Mouse (Mus musculus) midbrain, embryonic 12.5 days (tissue): ENCODE results near the gene Kat14. TPM values are rescaled to one million over a fixed set of nuclear protein-coding genes. Genes with fewer than 3 reads are reported as not detected.
A peak's percentile ranks its signal among the peaks of the same experiment; 100 is the strongest.

Source experiments
- ATAC-seq: fragments of 200-750 bp; cut with Nextera tagmentation; 2 replicates; pipeline ENCODE4 v1.8.0; 2017; ENCODE audit warnings: low read depth, moderate TSS enrichment, moderate library complexity; ENCODE audit not compliant: low FRiP score
- H3K27ac ChIP-seq: fragments of 300-500 bp; sonication (generic); replicated peaks from 2 replicates; pipeline ENCODE4 v1.5.1; 2016; ENCODE audit warnings: mild to moderate bottlenecking
- H3K27me3 ChIP-seq: fragments of 300-500 bp; sonication (generic); 2 replicates; pipeline ENCODE4 v1.6.1; 2016; ENCODE audit warnings: mild to moderate bottlenecking
- H3K36me3 ChIP-seq: fragments of 300-500 bp; sonication (generic); 2 replicates; pipeline ENCODE4 v1.6.1; 2016
- H3K4me1 ChIP-seq: fragments of 300-500 bp; sonication (generic); 2 replicates; pipeline ENCODE4 v1.6.1; 2016
- H3K4me2 ChIP-seq: fragments of 300-500 bp; sonication (generic); replicated peaks from 2 replicates; pipeline ENCODE4 v1.6.1; 2016; ENCODE audit warnings: mild to moderate bottlenecking, moderate library complexity
- H3K4me3 ChIP-seq: fragments of 300-500 bp; sonication (generic); 2 replicates; pipeline ENCODE4 v1.5.1; 2016; ENCODE audit warnings: mild to moderate bottlenecking
- H3K9ac ChIP-seq: fragments of 300-500 bp; sonication (generic); replicated peaks from 2 replicates; pipeline ENCODE4 v1.6.1; 2016; ENCODE audit warnings: mild to moderate bottlenecking, moderate library complexity
- H3K9me3 ChIP-seq: fragments of 300-500 bp; sonication (generic); 2 replicates; pipeline ENCODE4 v1.6.1; 2016; ENCODE audit warnings: mild to moderate bottlenecking
- WGBS: fragments of 180-500 bp; shearing (Covaris S2); methylation state at CpG from one replicate; pipeline ENCODE4 v1.1.7; 2016; 5-methylcytosine and 5-hydroxymethylcytosine counted together
- polyA plus RNA-seq: library from polyadenylated mRNA; unstranded; fragments of >200 nt; fragmentation: Nextera tagmentation; extraction: Ambion mirVana; gene quantifications from 2 replicates; pipeline ENCODE4 v1.2.1, GENCODE M21; 2016

The Kat14 gene
- polyA plus RNA-seq, 1 experiment from 2014 or later = 47.1 TPM

- Histone ChIP-seq H3K9me3 (no peaks in the 10 kb centered on the region), H3K27me3 (no peaks in the 10 kb centered on the region), H3K36me3 (no peaks in the 10 kb centered on the region), H3K27ac (no peak overlapping the region), H3K4me2 (no peak overlapping the region), H3K9ac (no peak overlapping the region), H3K4me3 (no peak overlapping the region), H3K4me1 (no peaks in the 10 kb centered on the region)
- ATAC-seq = no peak
- 78% methylated on average over 7 of the region's 7 CpGs for WGBS
These were observed 60.4 kb downstream of the Kat14 start for GRCm38 (mm10) chr2:144429171-144429570.

- Histone ChIP-seq H3K4me2 (no peak overlapping the region), H3K36me3 (no peaks in the 10 kb centered on the region), H3K9me3 (no peaks in the 10 kb centered on the region), H3K9ac (no peak overlapping the region), H3K4me1 (no peaks in the 10 kb centered on the region), H3K27ac (no peak overlapping the region), H3K27me3 (no peaks in the 10 kb centered on the region), H3K4me3 (no peak overlapping the region)
- 77% methylated on average over 5 of the region's 5 CpGs for WGBS
- ATAC-seq = no peak
These were observed 62.6 kb downstream of the Kat14 start for GRCm38 (mm10) chr2:144431286-144431825.

- Histone ChIP-seq H3K27me3 (no peaks in the 10 kb centered on the region), H3K4me1 (no peaks in the 10 kb centered on the region), H3K4me3 (no peak overlapping the region), H3K36me3 (no peaks in the 10 kb centered on the region), H3K27ac (no peak overlapping the region), H3K9me3 (no peaks in the 10 kb centered on the region), H3K4me2 (no peak overlapping the region), H3K9ac (no peak overlapping the region)
- 84% methylated on average over 10 of the region's 10 CpGs for WGBS
- ATAC-seq = no peak
These were observed 66.9 kb downstream of the Kat14 start for GRCm38 (mm10) chr2:144435679-144436078.

GRCm38 (mm10) chr2:144438424-144438823, 69.6 kb downstream of the Kat14 start:
- WGBS = 60% methylated on average over 4 of the region's 4 CpGs
- H3K4me3 ChIP-seq = no peak overlapping the region
- no peak overlapping the region for H3K4me2 ChIP-seq
- no peaks in the 10 kb centered on the region for H3K9me3 ChIP-seq
- H3K36me3 ChIP-seq = no peaks in the 10 kb centered on the region
- no peak overlapping the region for H3K9ac ChIP-seq
- H3K4me1 ChIP-seq = no peaks in the 10 kb centered on the region
- no peaks in the 10 kb centered on the region for H3K27me3 ChIP-seq
- no peak overlapping the region for H3K27ac ChIP-seq
- no peak for ATAC-seq

GRCm38 (mm10) chr2:144439191-144439700, 70.5 kb downstream of the Kat14 start:
- H3K36me3 ChIP-seq = no peaks in the 10 kb centered on the region
- H3K9ac ChIP-seq = no peak overlapping the region
- no peak overlapping the region for H3K4me2 ChIP-seq
- no peaks in the 10 kb centered on the region for H3K9me3 ChIP-seq
- H3K4me3 ChIP-seq = no peak overlapping the region
- no peaks in the 10 kb centered on the region for H3K4me1 ChIP-seq
- H3K27me3 ChIP-seq = no peaks in the 10 kb centered on the region
- 60% methylated on average over 3 of the region's 3 CpGs for WGBS
- ATAC-seq = no peak
- no peak overlapping the region for H3K27ac ChIP-seq

GRCm38 (mm10) chr2:144441386-144441915, 72.7 kb downstream of the Kat14 start:
- Histone ChIP-seq H3K4me3 (no peak overlapping the region), H3K9ac (no peak overlapping the region), H3K27ac (no peak overlapping the region), H3K36me3 (no peaks in the 10 kb centered on the region), H3K4me1 (no peaks in the 10 kb centered on the region), H3K27me3 (no peaks in the 10 kb centered on the region), H3K9me3 (no peaks in the 10 kb centered on the region), H3K4me2 (no peak overlapping the region)
- 91% methylated on average over 11 of the region's 11 CpGs for WGBS
- ATAC-seq = no peak

GRCm38 (mm10) chr2:144446360-144446999, 77.7 kb downstream of the Kat14 start:
- Histone ChIP-seq H3K36me3 (no peaks in the 10 kb centered on the region), H3K4me3 (no peak overlapping the region), H3K4me1 (no peaks in the 10 kb centered on the region), H3K27me3 (no peaks in the 10 kb centered on the region), H3K27ac (no peak overlapping the region), H3K4me2 (no peak overlapping the region), H3K9ac (no peak overlapping the region), H3K9me3 (no peaks in the 10 kb centered on the region)
- ATAC-seq = no peak
- 77% methylated on average over 7 of the region's 7 CpGs for WGBS

- Histone ChIP-seq H3K27ac (no peak overlapping the region), H3K4me1 (no peaks in the 10 kb centered on the region), H3K36me3 (no peaks in the 10 kb centered on the region), H3K27me3 (peaks cover 9% of the 10 kb centered on the region; the same call in 1 of the 2 replicates), H3K4me3 (no peak overlapping the region), H3K4me2 (no peak overlapping the region), H3K9ac (no peak overlapping the region), H3K9me3 (no peaks in the 10 kb centered on the region)
- 83% methylated on average over 2 of the region's 2 CpGs for WGBS
- ATAC-seq = no peak
These were observed 81.6 kb downstream of the Kat14 start for GRCm38 (mm10) chr2:144450378-144450777.

- H3K9me3 ChIP-seq = no peaks in the 10 kb centered on the region
- H3K4me3 ChIP-seq = no peak overlapping the region
- H3K27ac ChIP-seq = no peak overlapping the region
- no peak overlapping the region for H3K4me2 ChIP-seq
- peaks cover 22% of the 10 kb centered on the region for H3K27me3 ChIP-seq
- no peaks in the 10 kb centered on the region for H3K36me3 ChIP-seq
- no peak overlapping the region for H3K9ac ChIP-seq
- no peaks in the 10 kb centered on the region for H3K4me1 ChIP-seq
- 17% methylated on average over 8 of the region's 8 CpGs for WGBS
- ATAC-seq = 0 out of 2 replicates have a peak, but pooled peaks have one; percentile 49
These were observed 83.7 kb downstream of the Kat14 start for GRCm38 (mm10) chr2:144452364-144453008.

Other genes starting within 250 kb of the Kat14 start
- 15.2 and 17.5 TPM in 2 replicates for gene Mgme1, start 98.3 kb upstream of the Kat14 start, polyA plus RNA-seq
- 93.3 and 97.2 TPM in 2 replicates for gene Snx5, start 98.1 kb upstream of the Kat14 start, polyA plus RNA-seq
- not detected in 2 replicates for gene Ovol2, start 36.8 kb upstream of the Kat14 start, polyA plus RNA-seq
- gene Pet117, start within 50 bp of the Kat14 start, polyA plus RNA-seq = not detected in 2 replicates
- 3.6 and 4.8 TPM in 2 replicates for gene Dzank1, start 158.4 kb downstream of the Kat14 start, polyA plus RNA-seq
- gene Polr3f, start 158.7 kb downstream of the Kat14 start, polyA plus RNA-seq = 33.9 and 36.5 TPM in 2 replicates
- gene Rbbp9, start 181.9 kb downstream of the Kat14 start, polyA plus RNA-seq = 60.3 and 62.0 TPM in 2 replicates
- 109 and 115 TPM in 2 replicates for gene Sec23b, start 187.2 kb downstream of the Kat14 start, polyA plus RNA-seq
- 38.4 and 48.4 TPM in 2 replicates for gene Smim26, start 225.1 kb downstream of the Kat14 start, polyA plus RNA-seq
- gene Dtd1, start 230.9 kb downstream of the Kat14 start, polyA plus RNA-seq = 36.6 and 39.9 TPM in 2 replicates